Mouse (Mus musculus) monocyte, adult 2 months (primary cell): ENCODE data around the gene Ccdc36.

Experiments used
- DNase-seq, 2 experiments: peaks; one replicate each; pipeline ENCODE4 v3.0.0; 2022; ENCODE audit warnings: low spot score in 2 of 2, low read depth in 1 of 2

Gene Ccdc36

GRCm38 (mm10) chr9:108449860-108450259, 21.6 kb upstream of the Ccdc36 start:
- DNase-seq, result no peak

- DNase-seq, result no peak
Measured at GRCm38 (mm10) chr9:108445125-108445524, 16.8 kb upstream of the Ccdc36 start.

- no peak for DNase-seq
Measured at GRCm38 (mm10) chr9:108441236-108441919, 13.1 kb upstream of the Ccdc36 start.

- no peak for DNase-seq
Measured at GRCm38 (mm10) chr9:108440485-108440884, 12.2 kb upstream of the Ccdc36 start.

- DNase-seq, result no peak
Measured at GRCm38 (mm10) chr9:108439176-108439575, 10.9 kb upstream of the Ccdc36 start.

GRCm38 (mm10) chr9:108436182-108436581, 7.9 kb upstream of the Ccdc36 start, which contains the start of gene BC048562:
Gene BC048562, plus strand, starts transcription at chr9:108436482.
- no peak for DNase-seq

- no peak for DNase-seq
Measured at GRCm38 (mm10) chr9:108431431-108432067, 3.3 kb upstream of the Ccdc36 start.

- no peak for DNase-seq
Measured at GRCm38 (mm10) chr9:108412221-108412620, 16.1 kb downstream of the Ccdc36 start.

- no peak for DNase-seq
Measured at GRCm38 (mm10) chr9:108411381-108411942, 16.8 kb downstream of the Ccdc36 start.

- no peak for DNase-seq
Measured at GRCm38 (mm10) chr9:108409535-108409934, 18.7 kb downstream of the Ccdc36 start.

- DNase-seq, result no peak
Measured at GRCm38 (mm10) chr9:108404451-108404850, 23.8 kb downstream of the Ccdc36 start.

GRCm38 (mm10) chr9:108403081-108403480, 25.2 kb downstream of the Ccdc36 start:
- no peak for DNase-seq

GRCm38 (mm10) chr9:108401186-108401960, 26.9 kb downstream of the Ccdc36 start:
- DNase-seq, result no peak

GRCm38 (mm10) chr9:108398324-108398723, 30.0 kb downstream of the Ccdc36 start:
- no peak for DNase-seq

- no peak for DNase-seq
Measured at GRCm38 (mm10) chr9:108395427-108395826, 32.9 kb downstream of the Ccdc36 start.

GRCm38 (mm10) chr9:108394191-108394590, 34.1 kb downstream of the Ccdc36 start:
- no peak for DNase-seq

- DNase-seq, result no peak
Measured at GRCm38 (mm10) chr9:108392676-108393075, 35.6 kb downstream of the Ccdc36 start, which contains the start of gene 1700102P08Rik. Gene 1700102P08Rik, plus strand, starts transcription at chr9:108392805.

GRCm38 (mm10) chr9:108389220-108389619, 39.1 kb downstream of the Ccdc36 start:
- no peak for DNase-seq

GRCm38 (mm10) chr9:108388601-108389000, 39.7 kb downstream of the Ccdc36 start:
- no peak for DNase-seq

- no peak for DNase-seq
Measured at GRCm38 (mm10) chr9:108386816-108387215, 41.5 kb downstream of the Ccdc36 start.

GRCm38 (mm10) chr9:108385006-108385405, 43.3 kb downstream of the Ccdc36 start:
- no peak for DNase-seq

GRCm38 (mm10) chr9:108381382-108381781, 46.9 kb downstream of the Ccdc36 start:
- DNase-seq, result no peak
